Mouse (Mus musculus): ENCODE results near the gene Vps4b. TPM values are rescaled to one million over a fixed set of nuclear protein-coding genes. Genes with fewer than 3 reads are reported as not detected.

Vps4b gene
- polyA plus RNA-seq, 1 experiment from 2014 or later, result 39.5 TPM

- no peak for ATAC-seq (ENCODE audit: low FRiP score, low TSS enrichment)
These were observed 35.8 kb downstream of the Vps4b start for GRCm38 (mm10) chr1:106760750-106761149.

GRCm38 (mm10) chr1:106759572-106760435 lies 36.7 kb downstream of the Vps4b start, which contains the start of gene Kdsr:
TSS of gene Kdsr (minus strand) at chr1:106759727.
- 2% methylated on average over 51 of the region's 51 CpGs for WGBS

More at GRCm38 (mm10) chr1:106760750-106761149, 35.8 kb downstream of the Vps4b start:
- Histone ChIP-seq H3K27me3 (ENCODE audit: control insufficient read depth, insufficient read depth, low read length) (no peaks in the 10 kb centered on the region), H3K36me3 (ENCODE audit: control insufficient read depth, insufficient read depth, low read length) (peaks cover 15% of the 10 kb centered on the region; the same call in 1 of the 2 replicates), H3K4me3 (replicated peaks; ENCODE audit: low read depth, low read length) (no peak overlapping the region), H3K4me2 (ENCODE audit: low read length) (peak overlapping the region; percentile 97), H3K9ac (replicated peaks; ENCODE audit: low read length) (no peak overlapping the region), H3K27ac (replicated peaks; ENCODE audit: low read depth, low read length) (no peak overlapping the region), H3K9me3 (ENCODE audit: control insufficient read depth, low read length) (no peaks in the 10 kb centered on the region), H3K4me1 (ENCODE audit: control insufficient read depth, insufficient read depth, low read length) (peaks cover 11% of the 10 kb centered on the region)
- 88% methylated on average over 3 of the region's 3 CpGs for WGBS
- DNase-seq, result no peak

GRCm38 (mm10) chr1:106758734-106759571 lies 37.6 kb downstream of the Vps4b start:
- WGBS, result 4% methylated on average over 34 of the region's 34 CpGs
- Histone ChIP-seq H3K4me3 (replicated peaks; ENCODE audit: low read depth, low read length) (peak overlapping the region; percentile 72), H3K27ac (replicated peaks; ENCODE audit: low read depth, low read length) (peak overlapping the region; percentile 83), H3K9me3 (ENCODE audit: control insufficient read depth, low read length) (no peaks in the 10 kb centered on the region), H3K4me2 (ENCODE audit: low read length) (peak overlapping the region; percentile 97), H3K9ac (replicated peaks; ENCODE audit: low read length) (peak overlapping the region; percentile 73), H3K27me3 (ENCODE audit: control insufficient read depth, insufficient read depth, low read length) (no peaks in the 10 kb centered on the region), H3K36me3 (ENCODE audit: control insufficient read depth, insufficient read depth, low read length) (peaks cover 8% of the 10 kb centered on the region; the same call in 1 of the 2 replicates), H3K4me1 (ENCODE audit: control insufficient read depth, insufficient read depth, low read length) (peaks cover 11% of the 10 kb centered on the region)
- ATAC-seq (ENCODE audit: low FRiP score, low TSS enrichment) (peak; percentile 35), DNase-seq (peak; percentile 30)

More at GRCm38 (mm10) chr1:106759572-106760435, 36.7 kb downstream of the Vps4b start, which contains the start of gene Kdsr:
- Histone ChIP-seq H3K4me2 (ENCODE audit: low read length) (peak within 1 kb of the TSS; percentile 97), H3K4me1 (ENCODE audit: control insufficient read depth, insufficient read depth, low read length) (peaks cover 11% of the 10 kb centered on the region), H3K27me3 (ENCODE audit: control insufficient read depth, insufficient read depth, low read length) (no peaks in the 10 kb centered on the region), H3K9me3 (ENCODE audit: control insufficient read depth, low read length) (no peaks in the 10 kb centered on the region), H3K9ac (replicated peaks; ENCODE audit: low read length) (peak within 1 kb of the TSS; percentile 73), H3K4me3 (replicated peaks; ENCODE audit: low read depth, low read length) (peak within 1 kb of the TSS; percentile 72), H3K27ac (replicated peaks; ENCODE audit: low read depth, low read length) (peak within 1 kb of the TSS; percentile 83), H3K36me3 (ENCODE audit: control insufficient read depth, insufficient read depth, low read length) (peaks cover 11% of the 10 kb centered on the region; the same call in 1 of the 2 replicates)
- DNase-seq (peak; percentile 99), ATAC-seq (ENCODE audit: low FRiP score, low TSS enrichment) (peak; percentile 99)

- no peaks in the 10 kb centered on the region for H3K9me3 ChIP-seq (ENCODE audit: control insufficient read depth, low read length)
- no peak overlapping the region for H3K4me2 ChIP-seq (ENCODE audit: low read length)
- no peak overlapping the region for H3K9ac ChIP-seq (replicated peaks; ENCODE audit: low read length)
- ATAC-seq (ENCODE audit: low FRiP score, low TSS enrichment), result no peak
- no peak overlapping the region for H3K4me3 ChIP-seq (replicated peaks; ENCODE audit: low read depth, low read length)
- 91% methylated on average over 4 of the region's 4 CpGs for WGBS
- no peaks in the 10 kb centered on the region for H3K27me3 ChIP-seq (ENCODE audit: control insufficient read depth, insufficient read depth, low read length)
- peaks cover 14% of the 10 kb centered on the region; the same call in 1 of the 2 replicates for H3K36me3 ChIP-seq (ENCODE audit: control insufficient read depth, insufficient read depth, low read length)
- no peak for DNase-seq
- peaks cover 11% of the 10 kb centered on the region for H3K4me1 ChIP-seq (ENCODE audit: control insufficient read depth, insufficient read depth, low read length)
- no peak overlapping the region for H3K27ac ChIP-seq (replicated peaks; ENCODE audit: low read depth, low read length)
These were observed 39.9 kb downstream of the Vps4b start for GRCm38 (mm10) chr1:106756633-106757032.

GRCm38 (mm10) chr1:106752013-106752412 lies 44.5 kb downstream of the Vps4b start:
- 95% methylated on average over 5 of the region's 5 CpGs for WGBS
- no peak overlapping the region for H3K4me3 ChIP-seq (replicated peaks; ENCODE audit: low read depth, low read length)
- H3K36me3 ChIP-seq (ENCODE audit: control insufficient read depth, insufficient read depth, low read length), result peaks cover 33% of the 10 kb centered on the region
- no peak overlapping the region for H3K9ac ChIP-seq (replicated peaks; ENCODE audit: low read length)
- H3K27me3 ChIP-seq (ENCODE audit: control insufficient read depth, insufficient read depth, low read length), result no peaks in the 10 kb centered on the region
- H3K4me1 ChIP-seq (ENCODE audit: control insufficient read depth, insufficient read depth, low read length), result no peaks in the 10 kb centered on the region
- DNase-seq (no peak), ATAC-seq (ENCODE audit: low FRiP score, low TSS enrichment) (no peak)
- H3K4me2 ChIP-seq (ENCODE audit: low read length), result no peak overlapping the region
- no peaks in the 10 kb centered on the region for H3K9me3 ChIP-seq (ENCODE audit: control insufficient read depth, low read length)
- no peak overlapping the region for H3K27ac ChIP-seq (replicated peaks; ENCODE audit: low read depth, low read length)

GRCm38 (mm10) chr1:106750656-106751055 lies 45.9 kb downstream of the Vps4b start:
- Histone ChIP-seq H3K4me2 (ENCODE audit: low read length) (no peak overlapping the region), H3K36me3 (ENCODE audit: control insufficient read depth, insufficient read depth, low read length) (peaks cover 43% of the 10 kb centered on the region), H3K9ac (replicated peaks; ENCODE audit: low read length) (no peak overlapping the region), H3K9me3 (ENCODE audit: control insufficient read depth, low read length) (no peaks in the 10 kb centered on the region), H3K27me3 (ENCODE audit: control insufficient read depth, insufficient read depth, low read length) (no peaks in the 10 kb centered on the region), H3K4me1 (ENCODE audit: control insufficient read depth, insufficient read depth, low read length) (no peaks in the 10 kb centered on the region), H3K27ac (replicated peaks; ENCODE audit: low read depth, low read length) (no peak overlapping the region), H3K4me3 (replicated peaks; ENCODE audit: low read depth, low read length) (no peak overlapping the region)
- WGBS, result 93% methylated on average over 1 of the region's 1 CpGs
- ATAC-seq (ENCODE audit: low FRiP score, low TSS enrichment), result no peak
- no peak for DNase-seq

GRCm38 (mm10) chr1:106748555-106749315 lies 47.8 kb downstream of the Vps4b start:
- DNase-seq (no peak), ATAC-seq (ENCODE audit: low FRiP score, low TSS enrichment) (no peak)
- H3K4me3 ChIP-seq (replicated peaks; ENCODE audit: low read depth, low read length), result no peak overlapping the region
- H3K27me3 ChIP-seq (ENCODE audit: control insufficient read depth, insufficient read depth, low read length), result no peaks in the 10 kb centered on the region
- no peaks in the 10 kb centered on the region for H3K9me3 ChIP-seq (ENCODE audit: control insufficient read depth, low read length)
- WGBS, result 94% methylated on average over 6 of the region's 6 CpGs
- no peak overlapping the region for H3K9ac ChIP-seq (replicated peaks; ENCODE audit: low read length)
- H3K36me3 ChIP-seq (ENCODE audit: control insufficient read depth, insufficient read depth, low read length), result peaks cover 43% of the 10 kb centered on the region
- H3K4me2 ChIP-seq (ENCODE audit: low read length), result no peak overlapping the region
- H3K4me1 ChIP-seq (ENCODE audit: control insufficient read depth, insufficient read depth, low read length), result no peaks in the 10 kb centered on the region
- H3K27ac ChIP-seq (replicated peaks; ENCODE audit: low read depth, low read length), result no peak overlapping the region

GRCm38 (mm10) chr1:106742980-106743379 lies 53.5 kb downstream of the Vps4b start:
- DNase-seq, result no peak
- ATAC-seq (ENCODE audit: low FRiP score, low TSS enrichment), result no peak
- H3K27ac ChIP-seq (replicated peaks; ENCODE audit: low read depth, low read length), result no peak overlapping the region
- peaks cover 44% of the 10 kb centered on the region for H3K36me3 ChIP-seq (ENCODE audit: control insufficient read depth, insufficient read depth, low read length)
- H3K4me1 ChIP-seq (ENCODE audit: control insufficient read depth, insufficient read depth, low read length), result no peaks in the 10 kb centered on the region
- no peak overlapping the region for H3K9ac ChIP-seq (replicated peaks; ENCODE audit: low read length)
- H3K4me2 ChIP-seq (ENCODE audit: low read length), result no peak overlapping the region
- no peaks in the 10 kb centered on the region for H3K9me3 ChIP-seq (ENCODE audit: control insufficient read depth, low read length)
- H3K4me3 ChIP-seq (replicated peaks; ENCODE audit: low read depth, low read length), result no peak overlapping the region
- no peaks in the 10 kb centered on the region for H3K27me3 ChIP-seq (ENCODE audit: control insufficient read depth, insufficient read depth, low read length)
- WGBS, result 94% methylated on average over 6 of the region's 6 CpGs

Measured in midbrain, embryonic 14.5 days (tissue).